Mouse (Mus musculus) monocyte, adult 5-6 weeks (primary cell): ENCODE results near the gene Sgce. TPM values are rescaled to one million over a fixed set of nuclear protein-coding genes. Genes with fewer than 3 reads are reported as not detected.

Experiments used
- ATAC-seq: fragments of 153-309, 156-312 bp; replicated peaks from 2 replicates; pipeline ENCODE4 v1.8.0; 2017; ENCODE audit warnings: mild to moderate bottlenecking; ENCODE audit not compliant: low TSS enrichment, insufficient number of reproducible peaks, severe bottlenecking, poor library complexity, low FRiP score
- total RNA-seq: library from RNA; stranded (forward); fragments of 200-1000, 200-491, 200-594 nt; gene quantifications from 3 replicates; pipeline ENCODE4 v1.2.3, GENCODE M21; 2017

Sgce gene
- total RNA-seq, 1 experiment from 2014 or later, result 2.6 TPM

GRCm38 (mm10) chr6:4731675-4732074 is 15.3 kb downstream of the Sgce start:
- no peak for ATAC-seq

- no peak for ATAC-seq
These were observed 18.7 kb downstream of the Sgce start for GRCm38 (mm10) chr6:4728305-4728704.

GRCm38 (mm10) chr6:4723998-4724757 is 22.8 kb downstream of the Sgce start:
- no peak for ATAC-seq

- ATAC-seq, result no peak
These were observed 24.3 kb downstream of the Sgce start for GRCm38 (mm10) chr6:4722739-4723138.

GRCm38 (mm10) chr6:4722142-4722541 is 24.9 kb downstream of the Sgce start:
- ATAC-seq, result no peak

GRCm38 (mm10) chr6:4717344-4717743 is 29.7 kb downstream of the Sgce start:
- no peak for ATAC-seq

GRCm38 (mm10) chr6:4716171-4716570 is 30.8 kb downstream of the Sgce start:
- no peak for ATAC-seq

- no peak for ATAC-seq
These were observed 38.0 kb downstream of the Sgce start for GRCm38 (mm10) chr6:4708971-4709370.

- ATAC-seq, result no peak
These were observed 40.6 kb downstream of the Sgce start for GRCm38 (mm10) chr6:4706415-4706814.

GRCm38 (mm10) chr6:4703908-4704307 is 43.1 kb downstream of the Sgce start:
- no peak for ATAC-seq

- ATAC-seq, result no peak
These were observed 45.4 kb downstream of the Sgce start for GRCm38 (mm10) chr6:4701641-4702040.

GRCm38 (mm10) chr6:4695778-4696177 is 51.2 kb downstream of the Sgce start:
- ATAC-seq, result no peak

- no peak for ATAC-seq
These were observed 52.3 kb downstream of the Sgce start for GRCm38 (mm10) chr6:4694672-4695231.

- no peak for ATAC-seq
These were observed 53.5 kb downstream of the Sgce start for GRCm38 (mm10) chr6:4693544-4693943.

GRCm38 (mm10) chr6:4690438-4690837 is 56.6 kb downstream of the Sgce start:
- ATAC-seq, result no peak

GRCm38 (mm10) chr6:4684706-4685340 is 62.2 kb downstream of the Sgce start:
- ATAC-seq, result no peak

- no peak for ATAC-seq
These were observed 66.4 kb downstream of the Sgce start for GRCm38 (mm10) chr6:4680576-4680975.

- ATAC-seq, result no peak
These were observed 67.0 kb downstream of the Sgce start for GRCm38 (mm10) chr6:4679981-4680380.

GRCm38 (mm10) chr6:4677356-4677761 is 69.6 kb downstream of the Sgce start:
- ATAC-seq, result no peak

- no peak for ATAC-seq
These were observed 81.9 kb downstream of the Sgce start for GRCm38 (mm10) chr6:4665154-4665553.
